Mouse (Mus musculus): Measurements from ENCODE around the gene Ngb. TPM values are rescaled to one million over a fixed set of nuclear protein-coding genes. Genes with fewer than 3 reads are reported as not detected.

The Ngb gene
- polyA plus RNA-seq (2012; rRNA removed): 1.6 and 1.7 TPM in 2 replicates

- no peak for DNase-seq (ENCODE audit: low read depth)
These were observed at the start of gene Ngb for GRCm38 (mm10) chr12:87102165-87102631. Gene Ngb, minus strand, starts transcription at chr12:87102539.

GRCm38 (mm10) chr12:87149471-87149870 lies 47.1 kb upstream of the Ngb start:
- DNase-seq (ENCODE audit: low read depth): no peak

GRCm38 (mm10) chr12:87148136-87148535 lies 45.8 kb upstream of the Ngb start:
- DNase-seq (ENCODE audit: low read depth): no peak

DNA sequence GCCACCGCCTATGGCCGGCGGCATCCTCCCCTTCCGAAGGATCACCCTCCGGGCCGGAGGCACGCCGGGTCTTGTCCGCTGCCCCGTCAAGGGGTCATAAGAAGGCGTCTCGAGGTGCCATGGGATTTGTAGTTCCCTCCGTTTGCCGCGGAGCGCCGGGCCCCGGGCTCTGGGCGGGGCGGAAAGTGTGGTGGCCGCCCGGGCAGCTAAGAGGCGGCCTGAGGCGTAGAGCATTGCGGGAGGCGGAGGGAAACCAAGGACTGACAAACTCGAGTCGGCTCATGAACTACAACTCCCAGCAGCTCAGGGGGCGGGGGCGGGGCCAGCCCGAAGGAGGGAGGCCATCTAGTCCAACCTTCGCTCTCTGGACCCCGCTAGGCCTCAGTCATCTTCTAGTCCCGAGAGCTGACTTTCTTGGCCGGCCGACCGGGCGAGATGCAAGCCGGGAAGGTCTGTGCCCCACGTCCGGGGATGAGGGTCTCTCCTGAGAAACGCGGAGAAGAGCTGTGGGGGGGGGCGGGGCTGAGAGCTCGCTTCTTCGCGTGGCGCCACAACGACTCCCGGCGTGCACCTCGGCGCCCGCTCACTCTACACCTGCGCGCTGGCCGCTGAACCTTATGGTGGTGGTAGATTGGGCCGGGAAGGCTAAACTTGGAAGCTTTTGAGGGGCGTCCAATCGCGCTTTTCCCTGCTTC lies 45.2 kb upstream of the Ngb start, which contains the start of gene Pomt2:
Gene Pomt2 (minus strand): TSS at position 574 of the 695 bp plus-strand sequence.
- DNase-seq (ENCODE audit: low read depth): peak; percentile 70

DNA sequence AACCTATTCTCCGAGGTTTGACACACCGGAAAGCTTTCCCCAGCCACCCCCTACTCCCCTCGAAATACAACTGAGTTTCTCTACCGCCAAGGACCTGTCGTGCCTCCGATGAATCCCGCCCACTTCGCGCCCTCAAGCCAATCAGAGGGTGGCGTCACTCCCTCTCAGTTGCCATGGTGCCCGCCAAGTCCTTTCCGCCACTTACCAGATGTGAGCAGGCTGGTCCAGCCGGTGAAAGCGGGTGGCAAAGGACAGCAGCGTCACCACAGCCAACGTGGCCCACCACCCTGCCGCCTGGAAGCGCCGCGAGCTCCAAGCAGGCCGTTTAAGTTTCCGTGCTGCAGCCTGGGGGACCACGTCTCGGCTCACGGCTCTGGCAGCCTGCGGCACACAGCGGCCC lies 44.6 kb upstream of the Ngb start, which contains the start of gene Gstz1:
Gene Gstz1 (plus strand): TSS at position 200 of the 400 bp plus-strand sequence.
- no peak for DNase-seq (ENCODE audit: low read depth)

DNA sequence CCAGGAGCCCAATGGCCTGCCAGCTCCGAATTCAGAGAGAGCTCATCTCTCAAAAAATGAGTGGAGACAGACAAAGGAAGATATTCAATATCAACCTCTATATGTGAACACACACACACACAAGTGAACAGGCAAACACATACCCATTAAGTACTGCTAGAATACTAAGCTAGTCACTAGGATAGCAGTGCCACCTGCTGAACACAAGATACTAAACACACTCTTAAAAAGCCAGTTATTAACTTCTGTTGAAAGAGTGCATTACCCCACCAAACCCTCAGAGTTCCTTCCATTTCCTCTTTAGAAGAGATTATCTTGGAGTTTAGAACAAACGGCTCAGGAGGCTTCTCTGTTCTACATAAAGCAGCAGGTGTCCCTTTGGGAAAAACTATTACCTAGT lies 39.8 kb upstream of the Ngb start:
- no peak for DNase-seq (ENCODE audit: low read depth)

GRCm38 (mm10) chr12:87138768-87139167 lies 36.4 kb upstream of the Ngb start:
- DNase-seq (ENCODE audit: low read depth): no peak

GRCm38 (mm10) chr12:87138342-87138701 lies 36.0 kb upstream of the Ngb start:
- no peak for DNase-seq (ENCODE audit: low read depth)

DNA sequence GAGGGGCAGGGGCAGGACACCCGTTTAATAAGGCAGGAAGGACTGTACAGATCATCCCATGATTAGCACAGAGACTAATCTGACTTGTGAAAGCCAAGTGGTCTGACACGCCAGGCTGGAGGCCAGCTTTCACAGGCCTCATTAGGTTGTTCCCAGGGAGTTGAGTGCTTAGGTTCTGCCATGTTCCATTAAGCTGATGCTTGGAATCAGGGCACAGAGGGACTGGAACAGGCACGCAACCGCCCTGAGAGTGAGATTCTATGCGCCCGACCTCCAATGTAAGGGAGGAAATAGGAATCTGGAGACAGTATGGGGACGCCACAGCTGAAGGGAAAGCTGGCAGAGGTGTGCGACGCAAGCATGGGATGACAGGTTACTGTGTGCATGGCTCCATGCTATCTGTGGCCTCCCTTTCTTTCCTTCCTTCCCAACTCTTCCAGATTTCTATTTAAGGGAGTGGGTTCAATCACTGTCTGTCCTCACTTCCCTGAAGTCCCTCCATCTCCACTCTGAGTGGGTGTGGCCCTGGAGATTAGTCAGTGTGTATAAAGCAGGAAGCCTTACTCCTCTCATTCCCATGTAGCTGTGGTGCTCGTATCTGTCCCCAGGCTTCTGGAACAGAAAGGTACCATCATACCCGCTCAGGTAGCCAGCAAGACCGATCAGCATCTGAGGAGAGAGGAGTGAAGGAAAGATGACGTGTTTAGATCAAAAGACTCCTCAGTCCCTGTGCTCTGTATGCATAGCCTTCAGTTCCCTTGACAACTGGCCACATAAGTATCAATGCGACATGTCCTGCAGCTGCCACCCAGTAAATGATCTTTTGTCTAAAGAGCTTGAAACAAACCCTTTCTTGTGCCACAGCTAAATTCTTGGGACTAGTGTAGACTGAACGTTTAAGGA lies 35.4 kb upstream of the Ngb start:
- DNase-seq (ENCODE audit: low read depth): no peak

DNA sequence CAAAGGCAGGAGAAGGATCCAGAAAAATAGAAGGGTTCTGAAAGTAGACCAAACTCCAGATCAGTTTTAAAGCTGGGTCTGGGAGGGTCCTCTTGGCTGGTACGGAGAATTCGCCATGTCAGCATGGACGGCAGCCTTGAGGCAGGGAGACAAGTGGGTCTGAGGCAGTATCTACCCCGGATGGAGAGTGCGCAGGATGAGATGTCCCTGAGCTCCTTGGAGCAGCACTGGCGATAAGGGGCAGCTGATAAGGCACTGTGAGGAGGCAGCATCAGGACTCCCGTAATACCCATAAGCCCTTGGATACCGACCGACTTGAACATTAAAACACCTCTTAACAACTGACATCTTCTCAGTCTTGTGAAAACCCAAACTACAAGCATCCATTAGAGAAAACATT lies 30.4 kb upstream of the Ngb start:
- no peak for DNase-seq (ENCODE audit: low read depth)

- DNase-seq (ENCODE audit: low read depth): no peak
These were observed 29.9 kb upstream of the Ngb start for GRCm38 (mm10) chr12:87132210-87132609.

DNA sequence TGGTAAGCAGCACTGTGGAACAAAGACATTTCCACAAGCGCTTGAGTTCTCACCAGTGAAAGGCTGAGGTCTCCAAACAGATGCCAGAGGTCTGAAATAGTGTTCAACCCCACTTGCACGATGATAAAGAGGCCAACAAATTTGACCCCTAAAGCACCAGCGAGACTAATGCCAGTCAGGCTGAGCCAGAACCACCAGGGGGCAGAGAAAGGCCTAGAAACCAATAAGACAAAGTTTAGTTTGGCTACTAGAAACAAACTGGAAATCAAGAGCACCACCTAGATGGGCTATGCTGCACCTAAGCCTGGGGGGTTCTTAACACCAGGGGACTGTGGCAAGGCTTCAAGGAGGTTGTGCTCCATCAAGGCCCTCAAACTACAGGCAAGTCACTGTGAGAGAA lies 29.3 kb upstream of the Ngb start:
- DNase-seq (ENCODE audit: low read depth): no peak

GRCm38 (mm10) chr12:87131181-87131580 lies 28.8 kb upstream of the Ngb start:
- no peak for DNase-seq (ENCODE audit: low read depth)

- DNase-seq (ENCODE audit: low read depth): no peak
These were observed 27.9 kb upstream of the Ngb start for GRCm38 (mm10) chr12:87130224-87130623.

GRCm38 (mm10) chr12:87127256-87127655 lies 24.9 kb upstream of the Ngb start:
- DNase-seq (ENCODE audit: low read depth): no peak

- no peak for DNase-seq (ENCODE audit: low read depth)
These were observed 19.7 kb upstream of the Ngb start for GRCm38 (mm10) chr12:87121918-87122589.

DNA sequence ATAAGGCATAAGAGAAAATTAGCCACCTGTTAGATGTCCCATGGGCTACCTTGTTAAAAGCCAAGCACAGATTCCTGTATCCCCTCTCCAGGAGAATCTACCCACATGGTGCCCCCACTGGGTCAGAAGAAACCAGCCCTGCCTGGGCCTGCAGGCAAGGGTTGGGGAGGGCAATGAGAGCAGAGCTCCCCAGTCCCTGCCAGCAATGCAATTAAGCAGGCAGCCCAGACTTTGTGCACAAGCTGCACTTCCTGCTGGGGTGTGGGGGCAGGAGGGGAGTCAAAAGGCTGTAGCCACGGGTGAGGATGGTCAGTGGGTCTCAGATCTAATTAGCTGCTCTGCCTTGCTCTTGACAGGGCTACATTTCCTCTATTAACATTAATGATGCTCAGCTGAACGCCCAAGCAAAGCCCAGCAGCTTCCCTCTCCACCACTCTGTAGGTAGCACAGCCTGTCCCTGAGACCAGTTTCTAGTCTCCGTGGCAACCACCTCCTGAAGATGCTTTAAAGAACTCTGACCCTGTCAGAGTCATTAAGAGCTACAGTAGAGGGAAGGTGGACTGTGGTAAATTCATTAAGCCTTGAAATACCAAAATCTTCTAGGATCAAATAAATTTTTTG lies 5.1 kb upstream of the Ngb start:
- DNase-seq (ENCODE audit: low read depth): no peak

- no peak for DNase-seq (ENCODE audit: low read depth)
These were observed 2.5 kb upstream of the Ngb start for GRCm38 (mm10) chr12:87104796-87105195.

- no peak for DNase-seq (ENCODE audit: low read depth)
These were observed 1.1 kb upstream of the Ngb start for GRCm38 (mm10) chr12:87103471-87103870.

DNA sequence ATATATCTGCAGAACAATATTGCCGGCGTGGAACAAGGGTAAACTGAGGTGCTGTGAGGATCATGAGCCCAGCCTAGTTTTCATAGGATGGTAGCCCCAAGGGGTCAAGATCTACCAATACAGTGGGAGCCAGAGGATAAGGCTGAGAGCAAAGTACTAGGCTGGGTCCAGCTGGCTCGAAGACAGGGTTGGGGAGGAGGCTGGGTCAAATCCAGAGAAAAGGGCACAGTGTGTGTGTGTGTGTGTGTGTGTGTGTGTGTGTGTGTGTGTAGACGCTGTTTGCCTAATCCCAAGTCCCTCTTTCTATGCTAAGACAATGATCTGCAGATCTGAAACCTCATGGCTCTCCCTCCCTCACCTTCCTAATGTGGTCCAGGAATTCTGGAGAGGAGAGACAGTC lies 2.0 kb downstream of the Ngb start:
- DNase-seq (ENCODE audit: low read depth): no peak

GRCm38 (mm10) chr12:87093671-87094070 lies 8.7 kb downstream of the Ngb start:
- no peak for DNase-seq (ENCODE audit: low read depth)

GRCm38 (mm10) chr12:87093249-87093648 lies 9.1 kb downstream of the Ngb start:
- DNase-seq (ENCODE audit: low read depth): no peak

All from gonadal fat pad, adult 2 months (tissue).